Mouse (Mus musculus) liver, adult 2 months (tissue): Measurements from ENCODE around the gene Tmem121.

Experiments used
- CTCF ChIP-seq: fragments of 200-500 bp; IDR thresholded peaks from 2 replicates; pipeline ENCODE4 v1.5.1; 2011; ENCODE audit warnings: low read depth, low read length, control low read depth
- POLR2A ChIP-seq: fragments of 200-500 bp; IDR thresholded peaks from 2 replicates; pipeline ENCODE4 v1.6.1; 2011; ENCODE audit warnings: low read length, control low read depth; ENCODE audit not compliant: insufficient read depth; ENCODE audit errors: extremely low read depth

DNA sequence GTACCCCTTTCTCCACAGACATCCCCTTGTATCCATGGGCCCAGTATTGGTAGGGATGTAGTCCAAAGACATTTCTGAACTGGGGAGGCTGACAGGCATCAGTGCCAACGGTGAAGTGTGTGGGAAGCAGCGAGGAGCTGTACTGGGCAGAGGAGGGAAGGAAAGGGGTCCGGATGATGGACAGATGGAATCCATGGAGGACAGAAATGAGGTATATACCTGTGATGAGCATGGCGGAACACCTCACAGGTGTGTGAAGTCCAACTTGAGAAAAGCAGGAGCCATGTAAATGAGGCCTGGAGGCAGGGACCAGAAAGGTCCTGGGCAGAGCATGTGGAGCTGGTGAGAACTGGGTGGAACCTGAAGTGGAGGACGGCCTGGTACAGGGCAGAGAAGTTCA lies 40.1 kb upstream of the Tmem121 start:
- TF ChIP-seq CTCF (no peak), POLR2A (no peak)
